Mouse (Mus musculus): Measurements from ENCODE around the gene Pld2. TPM values are rescaled to one million over a fixed set of nuclear protein-coding genes. Genes with fewer than 3 reads are reported as not detected.

The Pld2 gene
- total RNA-seq (2023), result 2.4 TPM

GRCm38 (mm10) chr11:70539877-70540587, at the start of gene Pld2:
TSS of gene Pld2 (plus strand) at chr11:70540064.

GRCm38 (mm10) chr11:70504970-70505369, 34.9 kb upstream of the Pld2 start, which contains the start of gene Tm4sf5:
TSS of gene Tm4sf5 (plus strand) at chr11:70505244.

GRCm38 (mm10) chr11:70514288-70514687, 25.6 kb upstream of the Pld2 start, which contains the start of gene Vmo1:
TSS of gene Vmo1 (minus strand) at chr11:70514616.

GRCm38 (mm10) chr11:70518923-70519322, 20.9 kb upstream of the Pld2 start, which contains the start of gene Gltpd2:
TSS of gene Gltpd2 (plus strand) at chr11:70519196.

GRCm38 (mm10) chr11:70525184-70525678, 14.6 kb upstream of the Pld2 start, which contains the start of gene Psmb6:
TSS of gene Psmb6 (plus strand) at chr11:70525367.

GRCm38 (mm10) chr11:70532839-70533238, 7.0 kb upstream of the Pld2 start, which contains the start of gene Gm40193:
TSS of gene Gm40193 (minus strand) at chr11:70532939.

GRCm38 (mm10) chr11:70562287-70562994, 22.6 kb downstream of the Pld2 start, which contains the start of gene Mink1:
TSS of gene Mink1 (plus strand) at chr11:70562881.

Other genes with a start within 250 kb of the Pld2 start
- gene Alox12e, start 217.4 kb upstream of the Pld2 start, total RNA-seq (2023), result not detected
- 0.62 TPM for gene Alox15, start 188.0 kb upstream of the Pld2 start, total RNA-seq (2023)
- gene Pelp1, start 130.0 kb upstream of the Pld2 start, total RNA-seq (2023), result 27.5 TPM
- gene Arrb2, start 107.4 kb upstream of the Pld2 start, total RNA-seq (2023), result 223 TPM
- 52.7 TPM for gene Med11, start 88.1 kb upstream of the Pld2 start, total RNA-seq (2023)
- gene Zmynd15, start 80.6 kb upstream of the Pld2 start, total RNA-seq (2023), result 0.91 TPM
- gene Cxcl16, start 80.1 kb upstream of the Pld2 start, total RNA-seq (2023), result 1.5 TPM
- not detected for gene Tm4sf5, start 34.8 kb upstream of the Pld2 start, total RNA-seq (2023)
- not detected for gene Vmo1, start 25.4 kb upstream of the Pld2 start, total RNA-seq (2023)
- gene Gltpd2, start 20.9 kb upstream of the Pld2 start, total RNA-seq (2023), result not detected
- 142 TPM for gene Psmb6, start 14.7 kb upstream of the Pld2 start, total RNA-seq (2023)
- gene Gm40193, start 7.1 kb upstream of the Pld2 start, total RNA-seq (2023), result not detected
- gene Mink1, start 22.8 kb downstream of the Pld2 start, total RNA-seq (2023), result 149 TPM
- gene 4930544D05Rik, start 75.8 kb downstream of the Pld2 start, total RNA-seq (2023), result 1.00 TPM
- 4.7 TPM for gene Chrne, start 79.2 kb downstream of the Pld2 start, total RNA-seq (2023)
- gene Gp1ba, start 99.1 kb downstream of the Pld2 start, total RNA-seq (2023), result not detected
- gene Rnf167, start 107.2 kb downstream of the Pld2 start, total RNA-seq (2023), result 215 TPM
- 40.7 TPM for gene Slc25a11, start 107.4 kb downstream of the Pld2 start, total RNA-seq (2023)
- gene Pfn1, start 114.6 kb downstream of the Pld2 start, total RNA-seq (2023), result 1,339 TPM
- 25.0 TPM for gene Eno3, start 117.1 kb downstream of the Pld2 start, total RNA-seq (2023)
- gene Spag7, start 129.4 kb downstream of the Pld2 start, total RNA-seq (2023), result 26.1 TPM
- gene Camta2, start 148.0 kb downstream of the Pld2 start, total RNA-seq (2023), result 45.0 TPM
- 0.97 TPM for gene Inca1, start 160.1 kb downstream of the Pld2 start, total RNA-seq (2023)
- 22.1 TPM for gene Kif1c, start 160.5 kb downstream of the Pld2 start, total RNA-seq (2023)
- 2.3 TPM for gene Zfp3, start 224.1 kb downstream of the Pld2 start, total RNA-seq (2023)